Mouse (Mus musculus) thymus, postnatal 0 days (tissue): ENCODE measurements around the gene Cd40lg. TPM values are rescaled to one million over a fixed set of nuclear protein-coding genes. Genes with fewer than 3 reads are reported as not detected.

ENCODE experiments used
- DNase-seq: peaks from one replicate; pipeline ENCODE4 v3.0.0-alpha.2; 2015; ENCODE audit warnings: low spot score
- polyA plus RNA-seq: library from polyadenylated mRNA; unstranded; fragments of >200 nt; fragmentation: Nextera tagmentation; extraction: Ambion mirVana; gene quantifications from 2 replicates; pipeline ENCODE4 v1.2.1, GENCODE M21; 2015

Cd40lg gene
- polyA plus RNA-seq, result 3.1 and 4.3 TPM in 2 replicates

GRCm38 (mm10) chrX:57211876-57212275 lies at the start of gene Cd40lg:
Cd40lg (plus strand) TSS chrX:57212143.
- no peak for DNase-seq

- peak; percentile 38 for DNase-seq
These were observed 45.4 kb upstream of the Cd40lg start for GRCm38 (mm10) chrX:57166549-57166948.

GRCm38 (mm10) chrX:57171269-57171668 lies 40.7 kb upstream of the Cd40lg start:
- no peak for DNase-seq

GRCm38 (mm10) chrX:57177225-57177779 lies 34.6 kb upstream of the Cd40lg start:
- no peak for DNase-seq

GRCm38 (mm10) chrX:57182470-57182869 lies 29.5 kb upstream of the Cd40lg start:
- DNase-seq, result no peak

- DNase-seq, result no peak
These were observed 28.6 kb upstream of the Cd40lg start for GRCm38 (mm10) chrX:57183359-57183758.

GRCm38 (mm10) chrX:57187301-57187700 lies 24.6 kb upstream of the Cd40lg start:
- DNase-seq, result peak; percentile 15

GRCm38 (mm10) chrX:57189335-57189734 lies 22.6 kb upstream of the Cd40lg start:
- peak; percentile 77 for DNase-seq

GRCm38 (mm10) chrX:57196319-57196718 lies 15.6 kb upstream of the Cd40lg start:
- DNase-seq, result peak; percentile 60

- DNase-seq, result no peak
These were observed 13.9 kb upstream of the Cd40lg start for GRCm38 (mm10) chrX:57198036-57198435.

- no peak for DNase-seq
These were observed 11.5 kb upstream of the Cd40lg start for GRCm38 (mm10) chrX:57200397-57200796.

GRCm38 (mm10) chrX:57210591-57210990 lies 1.4 kb upstream of the Cd40lg start:
- peak; percentile 42 for DNase-seq

GRCm38 (mm10) chrX:57212862-57213261 lies 919 bp downstream of the Cd40lg start:
- DNase-seq, result no peak

GRCm38 (mm10) chrX:57215495-57215894 lies 3.6 kb downstream of the Cd40lg start:
- DNase-seq, result no peak

GRCm38 (mm10) chrX:57216271-57216670 lies 4.3 kb downstream of the Cd40lg start:
- DNase-seq, result peak; percentile 42

GRCm38 (mm10) chrX:57219563-57219962 lies 7.6 kb downstream of the Cd40lg start:
- DNase-seq, result no peak

GRCm38 (mm10) chrX:57221881-57222280 lies 9.9 kb downstream of the Cd40lg start:
- DNase-seq, result peak; percentile 21

GRCm38 (mm10) chrX:57223301-57223700 lies 11.4 kb downstream of the Cd40lg start:
- no peak for DNase-seq

- DNase-seq, result peak; percentile 68
These were observed 16.2 kb downstream of the Cd40lg start for GRCm38 (mm10) chrX:57228178-57228577.

- DNase-seq, result no peak
These were observed 21.7 kb downstream of the Cd40lg start for GRCm38 (mm10) chrX:57233596-57233995.

GRCm38 (mm10) chrX:57235982-57236381 lies 24.0 kb downstream of the Cd40lg start:
- no peak for DNase-seq

- no peak for DNase-seq
These were observed 26.6 kb downstream of the Cd40lg start for GRCm38 (mm10) chrX:57238572-57238971.

- peak; percentile 34 for DNase-seq
These were observed 41.5 kb downstream of the Cd40lg start for GRCm38 (mm10) chrX:57253329-57254055.
